Mouse (Mus musculus) spleen, adult 2 months (tissue): ENCODE measurements at regions not wholly inside any gene's neighbourhood (a gene's known extent, or its start where the extent isn't known, plus 50 kb on each side); places are given as distances from the start of the nearest gene placed in this dataset.

Experiments used
- DNase-seq, 2 experiments: peaks; one replicate each; pipeline versions ENCODE4 v3.0.0 to v3.0.0-alpha.2; 2012 to 2021; ENCODE audit warnings: low spot score in 2 of 2, low read depth in 1 of 2
- H3K27ac ChIP-seq: fragments of 200-500 bp; 2 replicates; pipeline ENCODE4 v1.5.1; 2012; ENCODE audit warnings: low read length, inconsistent platforms; ENCODE audit not compliant: insufficient read depth
- H3K27me3 ChIP-seq: fragments of 200-500 bp; 2 replicates; pipeline ENCODE4 v1.6.1; 2012; ENCODE audit warnings: mild to moderate bottlenecking, moderate library complexity, low read length, inconsistent platforms; ENCODE audit not compliant: control insufficient read depth, insufficient read depth
- H3K36me3 ChIP-seq: fragments of 200-500 bp; 2 replicates; pipeline ENCODE4 v1.6.1; 2012; ENCODE audit warnings: mild to moderate bottlenecking, low read length, inconsistent platforms; ENCODE audit not compliant: control insufficient read depth, insufficient read depth
- H3K4me1 ChIP-seq: fragments of 200-500 bp; 2 replicates; pipeline ENCODE4 v1.6.1; 2011; ENCODE audit warnings: inconsistent platforms; ENCODE audit not compliant: control insufficient read depth, insufficient read depth, insufficient read length
- H3K4me3 ChIP-seq: fragments of 200-500 bp; 2 replicates; pipeline ENCODE4 v1.5.1; 2011; ENCODE audit warnings: mild to moderate bottlenecking, inconsistent platforms; ENCODE audit not compliant: insufficient read depth, insufficient read length; ENCODE audit errors: extremely low read depth
- CTCF ChIP-seq: fragments of 200-500 bp; IDR thresholded peaks from 2 replicates; pipeline ENCODE4 v1.5.1; 2011; ENCODE audit warnings: mild to moderate bottlenecking, inconsistent platforms; ENCODE audit not compliant: insufficient read depth, insufficient read length, insufficient replicate concordance; ENCODE audit errors: extremely low read depth
- POLR2A ChIP-seq: fragments of 200-500 bp; IDR thresholded peaks from 2 replicates; pipeline ENCODE4 v1.6.1; 2011; ENCODE audit warnings: low read depth, low read length, inconsistent platforms
- WGBS: fragments of 180-500 bp; shearing (Covaris S2); methylation state at CpG from one replicate; pipeline ENCODE4 v1.1.7; 2018; 5-methylcytosine and 5-hydroxymethylcytosine counted together

GRCm38 (mm10) chr2:116979561-116980391 is 101.3 kb downstream of the Tmco5 start:
- 17% methylated on average over 10 of the region's 10 CpGs for WGBS
- Histone ChIP-seq H3K27me3 (peaks cover 3% of the 10 kb centered on the region; the same call in 1 of the 2 replicates), H3K4me1 (peaks cover 8% of the 10 kb centered on the region; the same call in 1 of the 2 replicates), H3K4me3 (no peak overlapping the region), H3K36me3 (no peaks in the 10 kb centered on the region), H3K27ac (no peak overlapping the region)
- TF ChIP-seq CTCF: no peak
- no peak for TF ChIP-seq POLR2A
- peak in 1 of 2 experiments; percentile 18 for DNase-seq

GRCm38 (mm10) chr2:116980692-116981091 is 102.2 kb downstream of the Tmco5 start:
- Histone ChIP-seq H3K27ac (no peak overlapping the region), H3K36me3 (no peaks in the 10 kb centered on the region), H3K27me3 (no peaks in the 10 kb centered on the region; the same call in 1 of the 2 replicates), H3K4me3 (no peak overlapping the region), H3K4me1 (peaks cover 3% of the 10 kb centered on the region; the same call in 1 of the 2 replicates)
- WGBS: 69% methylated on average over 5 of the region's 5 CpGs
- TF ChIP-seq CTCF (no peak), POLR2A (no peak)
- no peak for DNase-seq

GRCm38 (mm10) chr2:116983351-116983750 is 104.9 kb downstream of the Tmco5 start:
- 90% methylated on average over 5 of the region's 5 CpGs for WGBS
- DNase-seq: no peak
- Histone ChIP-seq H3K36me3 (no peaks in the 10 kb centered on the region), H3K4me1 (peaks cover 3% of the 10 kb centered on the region; the same call in 1 of the 2 replicates), H3K27ac (no peak overlapping the region), H3K27me3 (no peaks in the 10 kb centered on the region), H3K4me3 (no peak overlapping the region)
- no peak for TF ChIP-seq POLR2A
- TF ChIP-seq CTCF: no peak

- no peak overlapping the region for H3K4me3 ChIP-seq
- no peaks in the 10 kb centered on the region for H3K36me3 ChIP-seq
- H3K27ac ChIP-seq: no peak overlapping the region
- WGBS: 25% methylated on average over 10 of the region's 10 CpGs
- no peaks in the 10 kb centered on the region for H3K27me3 ChIP-seq
- DNase-seq: no peak
- H3K4me1 ChIP-seq: peaks cover 3% of the 10 kb centered on the region; the same call in 1 of the 2 replicates
- TF ChIP-seq POLR2A (no peak), CTCF (no peak)
These were observed 105.4 kb downstream of the Tmco5 start for GRCm38 (mm10) chr2:116983821-116984351.

- no peak overlapping the region for H3K27ac ChIP-seq
- H3K36me3 ChIP-seq: no peaks in the 10 kb centered on the region
- H3K27me3 ChIP-seq: no peaks in the 10 kb centered on the region
- H3K4me3 ChIP-seq: no peak overlapping the region
- DNase-seq: no peak
- peaks cover 7% of the 10 kb centered on the region; the same call in 1 of the 2 replicates for H3K4me1 ChIP-seq
- no peak for TF ChIP-seq POLR2A
- no peak for TF ChIP-seq CTCF
- WGBS: 79% methylated on average over 3 of the region's 3 CpGs
These were observed 106.1 kb downstream of the Tmco5 start for GRCm38 (mm10) chr2:116984597-116984996.

GRCm38 (mm10) chr2:116985549-116985948 is 107.1 kb downstream of the Tmco5 start:
- Histone ChIP-seq H3K27ac (no peak overlapping the region), H3K4me3 (no peak overlapping the region), H3K27me3 (no peaks in the 10 kb centered on the region), H3K4me1 (peaks cover 9% of the 10 kb centered on the region; the same call in 1 of the 2 replicates), H3K36me3 (no peaks in the 10 kb centered on the region)
- TF ChIP-seq POLR2A (no peak), CTCF (no peak)
- no peak for DNase-seq
- 76% methylated on average over 5 of the region's 5 CpGs for WGBS
